Mouse (Mus musculus) urinary bladder, postnatal 14 days (tissue): ENCODE results near the gene Bst1.

Source experiments
- DNase-seq: peaks from one replicate; pipeline ENCODE4 v3.0.0; 2021; ENCODE audit warnings: low spot score

Gene Bst1

DNA sequence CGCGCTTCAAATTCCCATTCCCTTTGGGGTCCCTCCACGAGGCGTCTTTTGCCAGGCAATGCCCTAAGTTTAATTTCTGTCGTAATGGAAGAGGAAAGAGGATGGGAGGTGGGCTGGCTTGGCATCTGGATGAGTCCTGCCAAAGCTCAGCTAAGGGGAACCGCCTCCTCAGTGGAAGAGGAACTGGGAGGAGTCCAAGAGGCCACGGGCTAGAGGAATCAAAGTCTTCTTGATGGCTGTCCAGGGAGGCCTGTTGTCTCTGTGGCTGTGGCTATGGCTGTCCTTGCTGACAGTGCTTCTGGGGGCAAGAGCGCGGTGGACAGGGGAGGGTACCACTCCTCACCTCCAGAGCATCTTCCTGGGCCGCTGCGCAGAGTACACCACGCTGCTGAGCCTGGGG is at the start of gene Bst1:
Gene Bst1 (plus strand): TSS at position 191 of the 400 bp plus-strand sequence.
- DNase-seq, result no peak

DNA sequence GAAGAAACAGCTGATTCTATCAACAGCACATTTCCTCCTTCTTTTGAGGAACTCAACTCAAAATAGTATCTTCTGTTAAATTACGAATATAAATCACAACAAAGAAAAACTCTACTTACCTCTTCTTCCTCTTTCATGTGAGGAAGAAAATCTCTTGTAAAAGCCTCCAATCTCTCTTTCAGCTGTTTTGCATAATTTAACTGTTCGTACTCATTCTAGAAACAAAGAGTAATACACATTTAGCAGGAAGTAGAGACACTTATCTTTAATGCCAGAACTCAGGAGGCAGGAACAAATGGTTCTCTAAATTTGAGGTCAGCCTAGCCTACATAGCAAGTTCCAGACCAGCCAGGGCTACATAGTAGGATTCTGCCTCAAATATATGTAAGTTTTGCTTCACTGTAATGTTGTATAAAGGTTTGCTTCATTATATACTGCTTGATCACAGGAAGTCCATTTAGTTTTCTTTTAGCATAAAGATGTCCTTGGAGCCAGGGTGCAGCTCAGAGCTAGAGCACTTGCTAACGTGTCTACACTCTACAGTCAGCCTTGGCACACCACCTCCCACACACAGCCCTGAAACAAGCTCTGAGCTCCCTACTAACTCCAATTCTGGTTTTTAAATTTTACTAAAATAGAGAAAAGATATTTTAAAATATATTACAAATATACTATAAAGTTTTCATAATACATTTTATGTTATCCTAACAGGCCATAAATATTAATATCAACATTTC is 47.9 kb upstream of the Bst1 start:
- no peak for DNase-seq

DNA sequence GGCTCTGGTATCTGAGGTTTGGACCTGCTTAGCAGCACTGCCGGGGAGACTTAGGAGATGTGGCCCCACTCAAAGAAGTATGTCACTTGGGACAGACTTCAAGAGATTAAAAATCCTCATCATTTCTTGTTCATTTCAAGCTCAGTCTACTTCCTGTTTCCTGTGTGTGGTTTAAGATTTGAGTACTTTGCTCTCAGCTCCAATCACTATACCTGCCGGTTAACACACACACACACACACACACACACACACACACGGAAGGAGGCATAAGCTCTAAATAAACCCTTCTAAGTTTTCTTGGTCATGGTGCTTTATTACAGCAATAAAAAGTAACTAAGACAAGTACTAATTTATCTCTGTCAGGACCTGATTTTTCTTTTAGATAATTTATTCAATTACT is 47.1 kb upstream of the Bst1 start:
- DNase-seq, result no peak

DNA sequence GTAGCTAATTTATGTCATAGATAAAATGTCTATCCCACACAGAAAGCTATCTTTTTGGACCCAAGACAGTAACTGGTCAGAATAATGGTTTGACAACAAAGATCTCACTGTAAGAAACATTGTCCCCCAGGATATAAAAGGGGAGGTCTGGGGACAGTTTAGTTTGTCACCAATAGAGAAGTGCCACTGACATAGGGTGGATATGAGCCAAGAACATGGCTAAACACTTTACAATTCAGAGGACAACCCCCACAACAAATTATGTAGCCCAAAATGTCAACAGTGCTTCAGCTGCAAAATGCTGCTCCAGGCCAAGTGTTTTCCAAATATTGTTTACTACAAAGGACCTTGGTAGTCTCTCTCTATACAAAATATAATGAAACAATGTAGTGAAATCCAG is 42.3 kb upstream of the Bst1 start:
- DNase-seq, result no peak

DNA sequence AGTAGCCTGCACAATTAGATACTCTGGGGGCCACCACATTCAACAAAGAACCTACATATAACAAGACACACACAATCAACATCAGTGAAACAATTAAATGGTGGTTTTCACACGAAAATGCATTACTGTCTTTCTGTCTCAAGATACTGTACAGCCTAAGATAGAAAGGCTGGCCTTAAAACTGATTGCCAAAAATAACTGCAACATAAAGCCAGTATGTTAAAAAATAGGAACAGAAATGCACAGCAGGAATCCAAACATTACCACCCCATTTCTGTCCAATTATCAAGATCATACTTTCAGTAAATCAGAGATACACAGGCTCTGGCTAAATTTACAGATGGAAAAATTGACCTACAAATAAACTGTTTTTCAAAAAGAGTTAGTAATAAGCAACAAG is 41.7 kb upstream of the Bst1 start:
- DNase-seq, result no peak

DNA sequence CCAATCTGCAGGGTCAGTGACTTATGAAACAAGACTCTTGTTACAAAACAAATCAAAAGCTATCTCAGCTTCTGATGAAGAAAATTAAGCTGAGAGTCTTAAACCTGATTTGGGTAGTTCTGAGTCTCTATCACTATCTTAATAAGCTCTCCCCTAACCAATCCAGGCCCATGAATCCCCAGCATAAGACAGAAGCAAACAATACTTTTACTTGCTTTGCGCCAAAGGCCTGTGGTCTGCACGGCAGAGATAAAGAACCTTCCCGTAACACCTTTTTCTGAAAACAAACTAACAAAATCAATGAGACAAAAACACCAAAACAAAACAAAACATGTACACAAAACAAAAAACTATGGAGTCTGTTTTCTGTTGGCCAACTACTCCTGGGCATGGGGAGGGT is 40.1 kb upstream of the Bst1 start:
- no peak for DNase-seq

DNA sequence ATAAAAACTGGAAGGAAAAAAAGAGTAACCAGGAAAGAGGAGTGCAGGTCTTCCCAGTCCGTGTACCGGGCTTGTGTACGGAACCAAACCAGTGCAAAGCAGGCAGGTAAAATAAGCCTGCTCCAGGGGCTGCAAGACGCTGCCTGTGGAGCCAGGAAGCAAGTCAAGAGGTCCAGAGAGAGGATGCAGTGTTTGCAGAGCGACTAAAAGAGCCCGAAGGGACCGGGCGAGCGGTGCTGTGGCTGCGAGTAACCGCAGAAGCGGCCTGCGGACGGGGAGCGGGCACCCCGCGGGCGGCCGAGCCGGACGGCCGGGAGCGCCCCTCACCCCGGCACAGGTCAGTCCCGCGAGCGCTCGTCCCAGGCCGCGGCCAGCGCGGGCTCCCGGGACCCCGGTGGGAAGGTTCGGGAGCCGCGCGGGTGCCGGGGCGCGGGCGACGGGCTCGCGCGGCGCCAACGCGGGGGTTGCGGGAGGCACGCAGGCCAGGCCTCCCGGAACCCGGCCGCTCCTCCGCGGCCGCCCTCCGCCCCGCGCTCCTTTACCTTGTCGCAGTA is 37.2 kb upstream of the Bst1 start:
- peak; percentile 46 for DNase-seq

DNA sequence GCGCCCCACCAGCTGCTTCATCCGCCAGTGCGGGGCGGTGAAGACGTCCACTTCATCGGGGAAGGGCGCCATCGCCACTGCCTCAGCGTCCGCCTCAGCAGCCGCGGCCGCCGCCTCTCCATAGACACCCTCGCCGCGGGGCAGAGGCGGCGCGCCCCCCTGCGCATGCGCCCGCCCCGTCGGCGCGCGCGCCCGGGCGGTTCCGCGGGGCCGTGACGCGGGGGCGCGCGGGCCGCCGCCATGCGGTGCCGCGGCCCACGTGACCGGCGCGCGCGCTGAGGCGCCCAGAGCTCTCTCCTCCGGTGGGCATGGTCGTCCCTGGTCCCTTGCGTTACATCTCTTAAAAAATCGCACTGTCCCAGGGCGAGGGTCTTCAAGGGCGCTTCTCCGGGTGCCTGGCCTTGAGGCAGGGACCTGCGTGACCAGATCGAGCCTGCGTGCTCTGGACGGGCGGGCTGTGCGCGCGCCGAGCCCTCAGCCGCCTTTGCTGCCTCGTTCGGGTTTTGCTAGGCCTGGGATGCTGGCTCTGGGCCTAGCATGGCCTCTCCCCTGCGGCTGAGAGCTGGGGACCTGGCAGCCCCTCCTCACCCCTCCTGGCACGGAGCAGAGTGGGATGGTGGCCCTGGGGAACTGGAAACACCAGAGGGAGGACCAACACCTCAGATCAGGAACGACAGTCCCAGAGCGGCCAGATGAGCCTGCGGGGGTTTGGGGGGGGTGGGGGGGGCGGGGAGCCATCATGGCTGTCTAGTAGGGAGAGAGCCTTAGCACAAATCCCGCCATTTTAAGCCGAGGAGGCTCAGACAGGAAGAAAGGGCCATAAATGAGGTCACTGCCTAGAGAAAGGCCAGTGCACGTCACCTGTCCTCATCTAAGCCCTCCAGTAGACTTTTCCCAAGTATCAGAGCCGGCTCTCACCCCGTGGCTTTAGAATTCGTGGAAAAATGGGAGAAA is 36.4 kb upstream of the Bst1 start:
- peak; percentile 74 for DNase-seq

DNA sequence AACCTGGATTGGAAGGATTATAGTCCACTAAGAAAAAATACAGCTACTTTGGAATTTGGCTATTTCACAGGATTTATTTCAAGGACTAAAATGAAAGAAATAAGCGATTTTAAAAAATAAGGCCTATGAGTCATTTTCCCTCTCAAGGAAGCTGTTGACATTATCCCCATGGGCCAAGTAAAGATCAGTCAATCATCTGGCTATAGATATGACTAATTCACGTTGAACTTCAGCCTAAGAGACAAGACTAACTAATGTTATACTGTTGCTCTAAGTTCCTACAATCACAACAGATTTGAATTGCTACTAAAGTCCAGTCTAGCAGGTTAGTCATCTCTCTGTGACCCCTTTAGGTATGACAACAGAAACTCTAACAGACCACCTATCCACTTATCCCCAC is 34.7 kb upstream of the Bst1 start:
- DNase-seq, result no peak

DNA sequence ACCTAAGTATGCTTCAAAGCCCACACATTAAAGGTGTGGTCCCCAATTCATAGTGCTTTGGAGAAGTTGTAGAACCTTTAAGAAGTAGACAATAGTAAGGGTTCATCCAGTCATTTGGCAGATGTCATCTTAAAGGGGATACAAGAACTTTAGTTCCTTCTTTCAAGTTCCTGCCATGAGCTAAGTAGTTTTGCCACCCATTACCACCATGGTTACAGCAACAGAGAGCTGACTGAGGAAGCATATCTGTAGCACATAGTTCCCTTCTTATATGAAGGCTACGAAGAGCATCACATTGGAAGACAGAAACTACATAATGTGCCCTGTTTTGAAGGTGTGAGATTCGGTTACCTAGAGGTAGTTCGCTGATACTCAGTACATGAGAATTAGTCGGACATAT is 32.1 kb upstream of the Bst1 start:
- no peak for DNase-seq

DNA sequence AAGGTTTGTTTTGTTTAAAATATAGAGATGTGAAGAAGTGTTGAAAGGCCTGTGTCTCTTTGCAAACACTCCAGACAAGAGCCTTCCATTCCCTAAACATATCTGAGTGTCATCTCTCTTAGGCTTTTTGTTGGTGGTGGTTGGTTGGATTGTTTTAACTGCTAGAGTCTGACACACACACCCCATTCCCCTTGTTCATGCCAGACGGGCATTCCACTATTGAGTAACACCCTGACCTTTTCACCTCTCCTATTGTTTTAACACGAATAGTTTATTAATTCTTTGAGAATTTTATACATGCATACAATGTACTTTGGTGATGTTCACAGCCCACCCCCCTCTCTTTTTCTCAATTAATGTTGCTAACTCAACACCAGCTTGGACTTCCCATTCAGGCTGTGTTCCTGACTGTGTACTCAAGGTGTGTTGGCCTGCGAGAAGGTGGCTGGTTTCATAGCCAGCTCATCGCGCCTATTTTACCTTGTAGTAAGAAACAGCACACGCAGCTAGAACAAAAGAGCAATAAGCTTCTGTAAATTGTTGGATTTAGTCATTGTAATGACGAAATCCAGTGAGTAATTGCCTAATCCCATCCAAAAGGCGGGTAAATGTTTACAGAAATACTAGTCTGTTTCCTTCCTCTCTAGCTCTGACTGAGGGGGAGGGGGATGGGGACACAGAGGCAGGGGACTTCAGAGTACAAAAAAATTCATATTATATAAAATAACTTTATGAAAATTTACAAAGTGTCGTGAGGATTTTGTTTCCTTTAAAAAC is 30.5 kb upstream of the Bst1 start:
- no peak for DNase-seq

DNA sequence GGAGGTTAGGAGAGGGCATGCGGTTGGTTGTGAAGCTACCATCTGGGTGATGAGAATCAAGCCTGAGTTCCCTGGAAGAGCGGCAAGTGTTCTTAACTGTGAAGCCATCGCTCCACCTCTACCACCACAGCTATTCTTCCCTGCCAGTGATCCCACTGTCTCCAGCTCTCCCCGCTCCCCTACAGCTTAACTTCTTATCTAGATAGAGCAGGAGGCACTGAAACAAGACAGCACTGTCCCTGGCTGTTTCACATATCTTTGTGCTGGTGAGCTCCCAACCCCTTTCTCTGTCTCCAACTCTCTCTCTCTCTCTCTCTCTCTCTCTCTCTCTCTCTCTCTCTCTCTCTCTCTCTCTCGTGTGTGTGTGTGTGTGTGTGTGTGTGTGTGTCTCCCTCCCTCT is 26.3 kb upstream of the Bst1 start:
- no peak for DNase-seq

DNA sequence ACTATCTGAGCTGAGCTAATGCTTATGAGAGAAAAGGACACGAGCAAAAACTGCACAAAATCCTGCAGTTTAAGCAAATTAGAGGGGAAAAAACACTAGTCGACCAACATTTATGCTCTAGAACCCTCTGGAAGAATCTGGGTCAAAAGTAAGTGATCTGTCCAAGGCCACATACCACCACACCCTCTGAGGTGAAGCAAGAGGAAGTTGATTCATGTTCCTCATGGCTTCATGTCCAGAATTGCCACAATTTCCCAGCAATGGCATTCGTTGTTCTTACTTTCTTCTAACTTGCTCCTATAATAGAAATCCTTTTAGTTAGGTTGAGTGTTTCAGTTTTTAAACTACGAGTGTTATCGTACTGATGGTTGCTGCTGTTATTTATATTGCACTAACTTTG is 19.2 kb upstream of the Bst1 start:
- DNase-seq, result no peak

DNA sequence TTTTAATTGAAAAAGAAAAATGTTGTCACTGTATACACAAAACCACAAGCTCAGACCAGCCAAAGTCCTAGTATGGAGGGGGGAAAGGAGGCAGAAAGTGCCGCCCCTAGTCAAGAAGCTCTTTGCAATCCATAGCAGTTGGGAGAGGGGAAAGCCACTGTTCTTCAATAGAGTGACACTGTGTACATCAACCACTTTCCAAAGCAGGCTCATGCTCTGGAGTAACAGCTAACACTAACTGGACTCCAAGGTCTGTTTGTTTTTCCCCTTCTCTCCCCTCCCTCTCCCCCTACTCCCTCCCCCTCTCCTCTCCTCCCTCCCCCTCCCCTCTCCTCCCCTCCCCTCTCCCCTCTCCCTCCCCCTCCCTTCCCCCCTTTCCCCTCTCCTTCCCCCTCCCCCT is 18.0 kb upstream of the Bst1 start:
- no peak for DNase-seq

DNA sequence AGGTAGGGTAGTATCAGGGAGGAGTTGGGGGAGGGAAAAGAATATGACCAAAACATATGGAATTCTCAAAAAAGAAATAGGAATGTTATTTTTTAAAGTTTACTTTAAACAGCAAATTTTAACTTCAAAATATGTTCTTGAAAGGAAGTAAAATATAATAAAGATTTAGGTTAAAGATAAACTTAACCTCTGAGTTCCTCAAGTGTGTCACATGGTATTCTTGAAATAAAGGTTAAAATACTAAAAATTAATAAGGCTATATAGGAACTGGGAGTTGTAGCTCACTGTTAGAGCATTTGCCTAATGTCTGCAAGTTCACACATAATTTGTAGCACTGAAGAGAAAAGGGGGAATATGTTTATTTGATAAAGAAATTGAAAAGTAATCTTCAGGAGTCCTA is 17.4 kb upstream of the Bst1 start:
- DNase-seq, result no peak

DNA sequence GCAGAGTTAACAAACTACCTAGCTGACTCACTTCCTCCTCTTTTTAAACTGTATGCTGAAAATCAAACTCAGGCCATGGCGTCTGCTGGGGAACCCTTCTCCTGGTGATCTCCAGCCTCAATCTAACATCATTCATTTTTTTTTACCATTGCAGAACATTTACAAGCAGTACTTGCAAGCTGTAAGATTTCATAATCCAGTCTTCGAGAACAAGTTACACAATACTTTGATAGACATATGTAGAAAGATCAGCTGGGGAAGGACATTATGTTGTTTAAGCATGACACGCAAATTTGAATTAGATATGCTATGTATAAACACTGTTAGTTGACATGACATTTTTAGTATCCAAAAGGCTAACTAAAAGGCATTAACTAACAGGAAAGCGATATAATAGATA is 16.9 kb upstream of the Bst1 start:
- DNase-seq, result no peak

DNA sequence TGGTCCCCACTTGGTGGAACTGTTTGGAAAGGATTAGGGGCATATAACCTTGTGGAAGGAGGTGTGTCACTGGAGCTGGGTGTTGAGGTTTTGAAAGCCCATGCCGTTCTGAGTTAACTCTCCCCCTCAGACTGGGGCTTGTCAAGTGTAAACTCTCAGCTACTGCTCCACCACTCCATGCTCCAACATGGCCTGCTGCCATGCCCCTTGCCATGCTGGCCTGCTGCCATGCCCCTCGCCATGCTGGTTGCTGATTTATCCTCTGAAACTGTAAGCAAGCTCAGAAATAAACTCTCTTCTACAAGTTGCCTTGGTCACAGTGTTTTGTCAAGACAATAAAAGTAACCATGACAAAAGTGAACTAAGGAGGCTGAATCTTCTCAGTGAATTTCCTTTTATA is 13.3 kb upstream of the Bst1 start:
- no peak for DNase-seq

DNA sequence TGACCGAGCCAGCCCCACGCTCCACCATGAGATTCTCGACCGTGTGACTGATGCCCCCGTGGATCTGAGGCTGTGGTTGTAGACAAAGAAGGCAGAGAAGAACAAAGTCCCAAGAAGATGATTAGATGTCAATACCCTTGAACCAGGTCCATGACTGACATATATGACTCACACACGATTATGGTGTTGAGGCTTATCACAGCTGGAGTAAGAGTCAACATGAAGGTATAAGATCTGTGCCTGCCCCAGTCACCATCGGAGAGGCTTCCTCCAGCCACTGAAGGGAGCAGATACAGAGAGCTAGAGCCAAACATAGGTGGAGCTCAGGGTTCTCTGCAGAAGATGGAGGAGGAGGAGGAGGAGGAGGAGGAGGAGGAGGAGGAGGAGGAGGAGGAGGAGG is 12.3 kb upstream of the Bst1 start:
- no peak for DNase-seq

DNA sequence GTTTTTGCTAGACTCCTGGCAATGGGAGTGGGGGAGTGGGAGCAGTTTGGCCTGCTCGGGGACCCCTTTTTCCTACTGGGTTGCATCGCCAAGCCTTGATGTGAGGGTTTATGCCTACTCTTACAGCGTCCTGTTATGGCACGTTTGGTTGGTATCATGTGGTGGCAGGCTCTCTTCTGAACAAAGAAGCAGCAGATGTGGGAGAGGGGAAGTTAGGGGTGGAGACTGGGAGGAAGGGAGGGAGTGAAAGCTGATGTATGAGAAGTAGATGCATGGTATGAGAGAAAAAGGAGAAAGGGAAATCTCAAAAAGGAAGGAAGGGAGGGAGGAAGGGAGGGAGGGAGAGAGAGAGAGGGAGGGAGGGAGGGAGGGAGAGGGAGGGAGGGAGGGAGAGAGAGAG is 11.8 kb upstream of the Bst1 start:
- DNase-seq, result no peak

DNA sequence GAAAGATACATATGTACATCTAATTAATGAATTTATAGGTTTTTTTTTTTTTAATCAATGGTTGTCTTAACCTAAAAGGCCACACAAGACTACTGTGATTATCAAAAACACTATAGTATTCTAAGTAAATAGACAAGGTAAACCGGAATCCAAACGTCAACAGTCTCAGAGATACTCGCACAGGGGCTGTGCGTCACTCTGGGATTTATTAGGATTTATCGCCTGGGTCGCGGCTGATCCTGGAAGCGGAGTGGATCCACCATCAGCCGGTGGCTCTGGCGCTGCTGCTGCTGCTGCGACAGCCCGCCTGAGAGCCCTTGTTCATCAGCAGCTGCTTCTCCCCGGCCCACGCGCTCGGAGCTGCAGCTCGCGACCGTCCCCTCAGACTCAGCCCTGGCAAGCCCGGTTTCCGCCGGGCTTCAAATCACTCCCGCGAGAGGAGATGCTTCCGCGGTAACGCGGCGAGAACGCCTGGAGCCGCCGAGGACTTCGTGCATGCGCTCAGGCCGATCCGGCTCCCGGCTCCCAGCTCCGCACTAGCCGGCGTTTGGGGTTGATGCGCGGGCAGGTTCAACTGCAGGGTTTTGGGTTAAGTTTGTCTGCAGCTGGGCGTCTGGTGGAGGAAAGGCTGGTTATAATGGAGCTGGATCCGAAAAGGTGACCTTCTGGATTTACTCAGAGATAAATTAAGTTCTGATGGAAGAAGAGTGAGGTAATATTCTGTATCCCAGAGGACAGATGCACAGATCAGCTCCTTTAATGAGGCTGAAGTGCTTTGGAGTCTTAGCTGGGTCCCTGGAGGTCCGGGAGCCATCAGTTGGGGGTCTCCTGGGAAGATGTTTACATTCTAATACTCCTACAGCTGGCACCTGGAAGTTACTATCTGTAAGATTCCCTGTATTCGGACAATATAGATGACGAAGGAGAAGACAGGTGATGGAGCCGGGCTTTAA is 10.7 kb upstream of the Bst1 start:
- peak; percentile 85 for DNase-seq

DNA sequence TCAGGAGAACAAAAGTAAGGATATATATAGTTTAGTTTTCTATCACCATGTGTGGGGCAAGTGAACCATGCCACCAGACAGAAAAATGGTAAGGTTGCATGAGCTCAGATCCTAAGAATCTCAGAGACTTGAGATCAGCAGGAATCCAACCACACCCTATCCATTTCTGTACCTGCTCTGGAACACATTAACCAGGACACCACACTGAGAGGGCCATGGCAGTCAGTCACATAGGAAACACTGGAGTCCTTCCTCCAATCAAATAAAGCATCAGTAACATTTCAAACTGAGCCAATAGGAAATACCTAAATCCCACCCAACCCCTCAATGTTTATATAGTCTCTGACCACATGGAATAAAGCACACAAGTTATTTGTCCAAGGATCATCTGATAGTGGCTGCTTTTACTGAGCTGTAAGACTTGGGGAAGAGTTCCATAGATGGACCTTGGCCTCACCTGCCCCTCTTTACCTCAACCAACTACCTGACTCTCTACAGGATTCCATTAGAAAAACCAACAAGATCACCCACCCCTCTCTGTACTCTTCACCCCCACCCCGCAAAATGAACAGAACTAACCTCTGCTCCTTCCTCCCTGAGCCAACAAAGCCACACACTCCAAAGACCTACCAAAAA is 8.1 kb upstream of the Bst1 start:
- DNase-seq, result no peak
